Mouse (Mus musculus): ENCODE results near the gene Nfatc2ip. TPM values are rescaled to one million over a fixed set of nuclear protein-coding genes. Genes with fewer than 3 reads are reported as not detected.

Gene Nfatc2ip
- polyA plus RNA-seq, 1 experiment from 2014 or later, result 1.5 TPM

- no peak for DNase-seq
- WGBS (ENCODE audit: insufficient replicate concordance), result 81% methylated on average over 8 of the region's 8 CpGs
- ATAC-seq, result no peak
- Histone ChIP-seq H3K4me1 (ENCODE audit: insufficient read depth) (no peaks in the 10 kb centered on the region), H3K27ac (ENCODE audit: low read depth) (no peak overlapping the region), H3K4me2 (ENCODE audit: low read depth, low read length) (no peak overlapping the region), H3K27me3 (ENCODE audit: insufficient read depth, low read length) (no peaks in the 10 kb centered on the region), H3K9ac (replicated peaks) (no peak overlapping the region), H3K36me3 (replicated peaks; ENCODE audit: insufficient read depth, low read length) (no peaks in the 10 kb centered on the region), H3K9me3 (ENCODE audit: low read length) (no peaks in the 10 kb centered on the region), H3K4me3 (ENCODE audit: low read depth, low read length) (no peak overlapping the region)
- TF ChIP-seq EP300 (IDR thresholded peaks at IDR 0.05; ENCODE audit: low read depth) (no peak), CTCF (IDR thresholded peaks at IDR 0.05; ENCODE audit: low read depth) (no peak)
Observed at GRCm38 (mm10) chr7:126338906-126339305, 57.6 kb downstream of the Nfatc2ip start.

DNA sequence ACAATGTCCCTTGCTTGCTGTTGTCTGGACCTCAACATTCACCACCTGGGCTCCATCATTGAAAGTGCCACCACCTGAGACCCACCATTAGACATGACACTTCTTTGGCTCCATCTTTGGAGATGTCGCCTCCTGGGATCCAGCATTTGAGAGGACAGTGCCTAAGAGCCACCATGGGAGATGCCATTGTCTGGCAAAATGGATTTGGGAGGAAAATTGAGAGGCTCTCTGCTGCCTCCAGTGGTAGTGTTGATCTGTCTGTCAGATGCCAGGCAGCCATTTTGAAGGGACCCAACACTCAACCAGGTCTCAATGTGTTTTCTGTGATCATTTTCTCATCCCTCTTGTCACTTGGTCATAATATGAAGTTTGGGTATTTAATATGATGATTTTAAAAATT, 61.0 kb downstream of the Nfatc2ip start:
- Histone ChIP-seq H3K9ac (replicated peaks) (no peak overlapping the region), H3K4me1 (ENCODE audit: insufficient read depth) (no peaks in the 10 kb centered on the region), H3K4me2 (ENCODE audit: low read depth, low read length) (no peak overlapping the region), H3K9me3 (ENCODE audit: low read length) (no peaks in the 10 kb centered on the region), H3K36me3 (replicated peaks; ENCODE audit: insufficient read depth, low read length) (no peaks in the 10 kb centered on the region), H3K27me3 (ENCODE audit: insufficient read depth, low read length) (no peaks in the 10 kb centered on the region), H3K4me3 (ENCODE audit: low read depth, low read length) (no peak overlapping the region), H3K27ac (ENCODE audit: low read depth) (no peak overlapping the region)
- DNase-seq (no peak), ATAC-seq (no peak)
- 86% methylated on average over 1 of the region's 1 CpGs for WGBS (ENCODE audit: insufficient replicate concordance)
- TF ChIP-seq CTCF (IDR thresholded peaks at IDR 0.05; ENCODE audit: low read depth) (peak; percentile 49), EP300 (IDR thresholded peaks at IDR 0.05; ENCODE audit: low read depth) (no peak)

Small RNA genes within 50 kb of the gene (microRNA-seq; reads per million reads assigned to microRNA genes)
- gene Mir7058, result not detected

Other genes starting within 250 kb of the Nfatc2ip start
- gene Xpo6, start 196.2 kb downstream of the Nfatc2ip start, polyA plus RNA-seq (2015; fragmentation: Nextera tagmentation; extraction: Ambion mirVana), result 12.7 and 15.1 TPM in 2 replicates
- gene Sbk1, start 124.1 kb downstream of the Nfatc2ip start, polyA plus RNA-seq (2015; fragmentation: Nextera tagmentation; extraction: Ambion mirVana), result 5.2 and 6.5 TPM in 2 replicates
- gene Lat, start 27.2 kb downstream of the Nfatc2ip start, polyA plus RNA-seq (2015; fragmentation: Nextera tagmentation; extraction: Ambion mirVana), result 8.7 and 9.2 TPM in 2 replicates
- gene Spns1, start 19.3 kb downstream of the Nfatc2ip start, polyA plus RNA-seq (2015; fragmentation: Nextera tagmentation; extraction: Ambion mirVana), result 17.2 and 18.6 TPM in 2 replicates
- gene Cd19, start 18.2 kb upstream of the Nfatc2ip start, polyA plus RNA-seq (2015; fragmentation: Nextera tagmentation; extraction: Ambion mirVana), result 8.7 and 9.1 TPM in 2 replicates
- 7.1 and 7.2 TPM in 2 replicates for gene Rabep2, start 32.0 kb upstream of the Nfatc2ip start, polyA plus RNA-seq (2015; fragmentation: Nextera tagmentation; extraction: Ambion mirVana)
- gene Atp2a1, start 66.4 kb upstream of the Nfatc2ip start, polyA plus RNA-seq (2015; fragmentation: Nextera tagmentation; extraction: Ambion mirVana), result 2.2 and 34.1 TPM in 2 replicates
- gene Sh2b1, start 78.7 kb upstream of the Nfatc2ip start, polyA plus RNA-seq (2015; fragmentation: Nextera tagmentation; extraction: Ambion mirVana), result 13.5 and 13.7 TPM in 2 replicates
- 57.6 and 57.7 TPM in 2 replicates for gene Tufm, start 90.6 kb upstream of the Nfatc2ip start, polyA plus RNA-seq (2015; fragmentation: Nextera tagmentation; extraction: Ambion mirVana)
- gene Atxn2l, start 106.7 kb upstream of the Nfatc2ip start, polyA plus RNA-seq (2015; fragmentation: Nextera tagmentation; extraction: Ambion mirVana), result 12.0 and 13.6 TPM in 2 replicates
- gene Eif3c, start 169.7 kb upstream of the Nfatc2ip start, polyA plus RNA-seq (2015; fragmentation: Nextera tagmentation; extraction: Ambion mirVana), result 78.4 and 90.9 TPM in 2 replicates
- gene Apobr, start 188.2 kb upstream of the Nfatc2ip start, polyA plus RNA-seq (2015; fragmentation: Nextera tagmentation; extraction: Ambion mirVana), result 3.0 and 4.0 TPM in 2 replicates
- 12.3 and 14.6 TPM in 2 replicates for gene Cln3, start 189.1 kb upstream of the Nfatc2ip start, polyA plus RNA-seq (2015; fragmentation: Nextera tagmentation; extraction: Ambion mirVana)
- gene Il27, start 198.2 kb upstream of the Nfatc2ip start, polyA plus RNA-seq (2015; fragmentation: Nextera tagmentation; extraction: Ambion mirVana), result 0.18 and 0.21 TPM in 2 replicates
- 4.0 and 4.5 TPM in 2 replicates for gene Nupr1, start 234.1 kb upstream of the Nfatc2ip start, polyA plus RNA-seq (2015; fragmentation: Nextera tagmentation; extraction: Ambion mirVana)

Measured in liver, postnatal 0 days (tissue).